Mouse (Mus musculus): ENCODE data around the gene Dph1.

DNA sequence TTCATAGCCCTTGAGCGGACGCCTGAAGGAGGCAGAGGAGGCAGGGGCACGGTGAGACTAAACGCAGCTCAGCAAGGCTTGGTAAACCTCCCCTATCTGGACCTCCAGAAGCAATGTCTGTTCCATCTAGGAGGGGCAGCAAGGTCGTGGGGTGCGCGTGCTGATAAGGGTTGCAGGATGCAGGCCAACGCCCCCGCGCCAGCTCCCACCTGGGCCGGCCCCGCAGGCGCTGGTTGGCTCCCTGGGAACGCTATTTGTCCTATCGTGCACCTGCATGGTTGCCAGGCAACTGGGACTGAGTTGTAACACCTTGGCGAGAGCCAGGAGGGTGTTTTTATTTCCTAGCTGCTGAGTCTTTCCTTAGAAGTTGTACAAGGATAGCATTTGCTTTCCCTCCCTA is 43.7 kb upstream of the Dph1 start:
- TF ChIP-seq POLR2A (IDR thresholded peaks at IDR 0.05; ENCODE audit: borderline replicate concordance, extremely low read depth, insufficient read depth, insufficient read length, poor library complexity, severe bottlenecking) (no peak), CTCF (IDR thresholded peaks at IDR 0.05; ENCODE audit: borderline replicate concordance, extremely low read depth, insufficient read depth, insufficient read length) (no peak)
